Mouse (Mus musculus) limb, embryonic 14.5 days (tissue): ENCODE results near the gene Srrd. TPM values are rescaled to one million over a fixed set of nuclear protein-coding genes. Genes with fewer than 3 reads are reported as not detected.

ENCODE experiments used
- ATAC-seq: fragments of 200-750 bp; cut with Nextera tagmentation; 2 replicates; pipeline ENCODE4 v1.8.0; 2017; ENCODE audit warnings: low read depth, moderate number of reproducible peaks, moderate TSS enrichment; ENCODE audit not compliant: low FRiP score
- DNase-seq: peaks from one replicate; pipeline ENCODE4 v3.0.0-alpha.2; 2015; ENCODE audit warnings: low spot score
- H3K27ac ChIP-seq: fragments of 300-500 bp; sonication (generic); replicated peaks from 2 replicates; pipeline ENCODE4 v1.5.1; 2014; ENCODE audit warnings: low read depth, mild to moderate bottlenecking, low read length, moderate library complexity, mixed read lengths
- H3K27me3 ChIP-seq: fragments of 300-500 bp; sonication (generic); 2 replicates; pipeline ENCODE4 v1.6.1; 2014; ENCODE audit warnings: low read length, mixed read lengths; ENCODE audit not compliant: control insufficient read depth, insufficient read depth
- H3K36me3 ChIP-seq: fragments of 300-500 bp; sonication (generic); 2 replicates; pipeline ENCODE4 v1.6.1; 2014; ENCODE audit warnings: mild to moderate bottlenecking, low read length, moderate library complexity, mixed read lengths; ENCODE audit not compliant: control insufficient read depth, insufficient read depth
- H3K4me1 ChIP-seq: fragments of 300-500 bp; sonication (generic); 2 replicates; pipeline ENCODE4 v1.6.1; 2014; ENCODE audit warnings: antibody characterized with exemption, low read length, mixed read lengths; ENCODE audit not compliant: control insufficient read depth, insufficient read depth
- H3K4me2 ChIP-seq: fragments of 300-500 bp; sonication (generic); replicated peaks from 2 replicates; pipeline ENCODE4 v1.6.1; 2014; ENCODE audit warnings: low read depth, mild to moderate bottlenecking, low read length, moderate library complexity; ENCODE audit not compliant: severe bottlenecking
- H3K4me3 ChIP-seq: fragments of 300-500 bp; sonication (generic); replicated peaks from 2 replicates; pipeline ENCODE4 v1.5.1; 2014; ENCODE audit warnings: low read length
- H3K9ac ChIP-seq: fragments of 300-500 bp; sonication (generic); 2 replicates; pipeline ENCODE4 v1.6.1; 2014; ENCODE audit warnings: mild to moderate bottlenecking, low read depth, low read length, moderate library complexity; ENCODE audit not compliant: severe bottlenecking
- H3K9me3 ChIP-seq: fragments of 300-500 bp; sonication (generic); 2 replicates; pipeline ENCODE4 v1.6.1; 2016; ENCODE audit warnings: low read length; ENCODE audit not compliant: control insufficient read depth
- POLR2A ChIP-seq: fragments of 200-500 bp; IDR thresholded peaks from 2 replicates; pipeline ENCODE4 v1.8.0; 2012; ENCODE audit warnings: inconsistent platforms, mild to moderate bottlenecking, moderate library complexity, borderline replicate concordance; ENCODE audit not compliant: insufficient read depth, insufficient read length; ENCODE audit errors: extremely low read depth
- WGBS: fragments of 180-500 bp; shearing (Covaris S2); extraction: QIAGEN DNeasy Blood & Tissue Kit; methylation state at CpG from one replicate; pipeline ENCODE4 v1.1.7; 2014; 5-methylcytosine and 5-hydroxymethylcytosine counted together
- polyA plus RNA-seq, 2 experiments: library from polyadenylated mRNA; depleted of rRNA in 1 of 2; stranded (reverse) in 1 of 2; unstranded in 1 of 2; fragments of >200 nt; fragmentation: Nextera tagmentation in 1 of 2; extraction: Ambion mirVana in 1 of 2; gene quantifications; 2 replicates each; pipeline versions ENCODE4 v1.2.1 to v1.2.3; 2012 to 2014

The Srrd gene
- polyA plus RNA-seq, 2 experiments, result 43.7 to 60.7 TPM

DNA sequence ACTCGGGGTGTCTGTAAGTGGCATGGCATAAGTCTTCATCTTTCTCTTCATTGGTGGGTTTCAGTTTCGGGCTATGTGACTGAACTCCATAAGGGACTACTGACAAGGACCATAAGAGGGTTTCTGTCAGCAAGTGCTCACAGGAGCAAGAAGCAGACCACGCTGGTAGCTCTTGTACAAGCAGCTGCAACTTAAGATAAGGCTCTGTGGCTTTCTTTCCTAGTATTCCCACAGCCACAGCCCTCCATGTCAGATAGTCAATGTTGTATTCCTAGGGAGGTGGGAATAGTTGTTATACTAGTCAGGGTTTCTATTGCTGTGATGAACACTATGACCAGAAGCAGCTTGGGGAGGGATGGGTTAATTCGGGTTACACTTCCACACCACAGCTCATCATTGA is 16.7 kb upstream of the Srrd start:
- no peak for TF ChIP-seq POLR2A
- ATAC-seq, result no peak
- H3K4me2 ChIP-seq, result no peak overlapping the region
- H3K9me3 ChIP-seq, result no peaks in the 10 kb centered on the region
- H3K4me1 ChIP-seq, result no peaks in the 10 kb centered on the region
- no peak for DNase-seq
- no peak overlapping the region for H3K9ac ChIP-seq
- no peak overlapping the region for H3K27ac ChIP-seq
- H3K27me3 ChIP-seq, result no peaks in the 10 kb centered on the region
- H3K36me3 ChIP-seq, result peaks cover 45% of the 10 kb centered on the region
- H3K4me3 ChIP-seq, result no peak overlapping the region
- 82% methylated on average over 4 of the region's 4 CpGs for WGBS

DNA sequence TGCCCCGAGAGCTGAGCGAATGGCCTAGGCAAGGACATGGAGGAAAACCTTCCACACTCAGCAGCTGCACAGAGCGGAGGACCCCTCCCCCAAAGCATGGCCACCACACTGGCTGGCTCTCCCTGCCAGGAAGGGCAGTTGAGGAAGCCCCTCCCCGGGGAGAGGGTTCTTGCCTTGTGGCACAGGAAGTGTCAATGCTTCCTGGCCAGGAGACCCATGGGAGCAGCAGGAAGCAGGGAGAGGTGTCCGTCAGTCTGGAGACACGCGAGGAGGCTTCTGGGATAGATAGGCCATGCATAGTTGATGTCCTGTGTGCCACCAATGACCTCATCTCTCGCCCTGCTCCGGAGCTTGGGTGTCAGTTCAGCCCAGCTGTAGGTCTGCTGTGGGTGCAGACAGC is 13.5 kb upstream of the Srrd start:
- H3K4me3 ChIP-seq, result no peak overlapping the region
- no peak overlapping the region for H3K27ac ChIP-seq
- peaks cover 49% of the 10 kb centered on the region for H3K36me3 ChIP-seq
- no peaks in the 10 kb centered on the region for H3K9me3 ChIP-seq
- DNase-seq (no peak), ATAC-seq (no peak)
- no peak for TF ChIP-seq POLR2A
- H3K4me1 ChIP-seq, result no peaks in the 10 kb centered on the region
- H3K4me2 ChIP-seq, result no peak overlapping the region
- no peak overlapping the region for H3K9ac ChIP-seq
- no peaks in the 10 kb centered on the region for H3K27me3 ChIP-seq
- WGBS, result 91% methylated on average over 9 of the region's 9 CpGs

DNA sequence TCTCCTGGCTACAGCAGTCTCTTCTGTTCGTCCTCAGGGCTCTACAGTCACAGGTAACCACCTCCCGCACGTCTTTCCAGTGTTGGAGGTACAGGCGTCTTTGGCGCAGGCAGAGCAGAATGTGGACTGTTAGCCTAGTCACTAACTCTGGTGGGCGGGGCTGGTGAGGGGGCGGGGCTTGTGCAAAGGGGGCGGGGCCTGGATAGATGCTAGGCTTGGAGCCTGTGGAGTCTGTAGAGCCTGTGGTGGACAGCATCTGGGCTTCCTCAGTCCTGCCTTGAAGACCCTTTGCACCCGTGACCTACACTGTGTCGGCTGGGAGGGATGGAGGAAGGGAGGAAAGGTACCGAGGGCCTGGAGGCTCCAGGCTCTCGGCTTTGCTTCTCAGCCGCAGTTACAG is 13.1 kb upstream of the Srrd start, which contains the start of gene Gm6583:
Gene Gm6583, minus strand, starts transcription at position 124 of the 400 bp plus-strand sequence.
- Histone ChIP-seq H3K9ac (no peak within 1 kb of the TSS), H3K9me3 (no peaks in the 10 kb centered on the region), H3K4me3 (no peak within 1 kb of the TSS), H3K27ac (no peak within 1 kb of the TSS), H3K36me3 (peaks cover 51% of the 10 kb centered on the region), H3K27me3 (no peaks in the 10 kb centered on the region), H3K4me1 (no peaks in the 10 kb centered on the region), H3K4me2 (no peak within 1 kb of the TSS)
- DNase-seq (no peak), ATAC-seq (no peak)
- 68% methylated on average over 13 of the region's 13 CpGs for WGBS
- TF ChIP-seq POLR2A, result no peak

DNA sequence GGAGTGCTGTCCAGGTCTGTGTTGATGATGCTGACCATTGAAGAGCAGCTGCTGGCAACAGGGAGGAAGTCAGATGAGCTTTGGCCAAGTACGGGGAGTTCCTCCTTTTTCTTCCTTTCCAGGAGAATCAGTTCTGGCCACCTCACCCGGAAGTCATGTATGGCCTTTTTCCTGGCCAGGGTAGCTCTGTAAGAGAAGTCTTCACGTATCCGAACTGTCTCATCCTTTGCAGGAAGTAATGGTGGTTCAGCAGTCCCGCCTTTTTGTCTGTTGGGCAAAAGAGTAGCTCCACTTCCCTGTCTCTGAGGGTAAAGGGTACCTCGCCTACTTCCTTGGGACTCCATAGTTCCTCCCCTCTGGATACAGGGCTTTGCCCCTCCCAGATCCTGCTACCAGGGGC is 12.7 kb upstream of the Srrd start:
- no peak overlapping the region for H3K4me3 ChIP-seq
- no peak for ATAC-seq
- H3K4me2 ChIP-seq, result no peak overlapping the region
- no peaks in the 10 kb centered on the region for H3K4me1 ChIP-seq
- no peak overlapping the region for H3K27ac ChIP-seq
- no peaks in the 10 kb centered on the region for H3K9me3 ChIP-seq
- DNase-seq, result no peak
- WGBS, result 94% methylated on average over 6 of the region's 6 CpGs
- H3K9ac ChIP-seq, result no peak overlapping the region
- no peak for TF ChIP-seq POLR2A
- H3K36me3 ChIP-seq, result peaks cover 54% of the 10 kb centered on the region
- H3K27me3 ChIP-seq, result no peaks in the 10 kb centered on the region

DNA sequence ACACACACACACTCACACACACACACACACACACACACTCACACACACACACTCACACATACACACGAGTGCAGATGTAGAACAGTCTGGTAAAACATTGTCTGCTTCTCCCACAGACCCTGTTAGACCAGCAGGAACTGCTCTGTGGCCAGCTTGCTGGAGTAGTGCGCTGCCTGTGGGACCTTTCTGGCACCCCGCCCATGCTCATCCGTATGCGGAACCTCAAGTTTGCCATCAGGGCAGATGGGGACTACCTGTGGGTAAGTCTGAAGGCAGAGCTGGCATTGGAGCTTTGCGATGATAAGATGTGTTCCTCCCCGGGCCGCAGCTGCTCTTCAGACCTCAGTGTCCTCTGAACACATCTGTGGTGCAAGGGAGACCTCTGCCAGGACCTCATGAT is 6.3 kb upstream of the Srrd start:
- Histone ChIP-seq H3K4me1 (no peaks in the 10 kb centered on the region), H3K36me3 (peaks cover 54% of the 10 kb centered on the region), H3K4me2 (no peak overlapping the region), H3K9ac (no peak overlapping the region), H3K27ac (no peak overlapping the region), H3K27me3 (no peaks in the 10 kb centered on the region), H3K4me3 (no peak overlapping the region), H3K9me3 (no peaks in the 10 kb centered on the region)
- no peak for ATAC-seq
- 91% methylated on average over 8 of the region's 8 CpGs for WGBS
- TF ChIP-seq POLR2A, result no peak
- DNase-seq, result no peak
